Mouse (Mus musculus) megakaryocyte, embryonic 14.5 days (primary cell): ENCODE results near the gene Hfe2.

Experiments
- FLI1 ChIP-seq: IDR thresholded peaks from 2 replicates; pipeline ENCODE4 v1.6.1; 2012; ENCODE audit warnings: low read length, inconsistent platforms, mixed read lengths
- GATA1 ChIP-seq: IDR thresholded peaks from 3 replicates; pipeline ENCODE4 v1.6.1; 2012; ENCODE audit warnings: mixed read lengths, low read length, inconsistent platforms, borderline replicate concordance

DNA sequence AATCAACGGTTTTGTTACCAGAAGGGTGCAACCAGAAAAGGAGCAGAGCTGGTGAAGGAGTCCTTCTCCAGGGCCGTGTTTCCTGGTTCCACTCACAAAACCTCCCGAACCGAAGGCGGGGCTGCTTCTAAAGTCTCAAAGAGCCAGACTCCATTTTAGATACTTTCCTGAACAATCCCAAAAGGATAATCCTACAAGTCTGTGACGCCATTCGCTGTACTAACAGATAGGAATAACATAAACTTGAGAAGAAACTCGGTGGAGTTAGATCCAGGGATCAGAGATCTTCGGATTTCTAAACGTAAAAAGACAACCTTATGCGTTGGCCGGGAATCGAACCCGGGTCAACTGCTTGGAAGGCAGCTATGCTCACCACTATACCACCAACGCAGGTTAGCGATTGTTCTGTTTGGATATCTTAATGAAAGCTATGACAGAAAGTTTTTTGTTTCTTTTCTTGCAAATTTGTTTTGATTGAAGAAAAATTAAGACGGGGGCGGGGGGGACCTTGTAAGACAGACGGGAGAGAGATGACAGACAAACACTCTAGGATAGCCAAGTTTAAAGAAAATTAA is 24.2 kb upstream of the Hfe2 start:
- TF ChIP-seq GATA1 (no peak), FLI1 (no peak)
